Mouse (Mus musculus) C2C12 (cell line): ENCODE results near the gene Coa5. TPM values are rescaled to one million over a fixed set of nuclear protein-coding genes. Genes with fewer than 3 reads are reported as not detected.

Source experiments
- H3K27me3 ChIP-seq: one replicate; pipeline ENCODE4 v1.6.1; 2011; ENCODE audit not compliant: control insufficient read depth, insufficient read depth, insufficient read length
- H3K36me3 ChIP-seq: one replicate; pipeline ENCODE4 v1.6.1; 2011; ENCODE audit not compliant: control insufficient read depth, insufficient read depth
- H3K4me3 ChIP-seq: one replicate; pipeline ENCODE4 v1.5.1; 2011; ENCODE audit warnings: mild to moderate bottlenecking, control low read depth; ENCODE audit not compliant: poor library complexity, insufficient read depth, severe bottlenecking
- H3K79me2 ChIP-seq: one replicate; pipeline ENCODE4 v1.6.1; 2011; ENCODE audit not compliant: control insufficient read depth, insufficient read depth
- H3K79me3 ChIP-seq: one replicate; pipeline ENCODE4 v1.6.1; 2011; ENCODE audit warnings: low read depth, control low read depth
- H3ac ChIP-seq: one replicate; pipeline ENCODE3; 2011; ENCODE audit warnings: low read depth; ENCODE audit not compliant: control insufficient read depth, insufficient read length
- CEBPB ChIP-seq: IDR thresholded peaks from one replicate; pipeline ENCODE4 v1.6.1; 2011; ENCODE audit warnings: low read depth, mild to moderate bottlenecking, control low read depth, moderate library complexity
- CTCF ChIP-seq: IDR thresholded peaks from one replicate; pipeline ENCODE4 v1.5.1; 2011; ENCODE audit not compliant: control insufficient read depth, insufficient read depth, insufficient read length
- FOSL1 ChIP-seq: IDR thresholded peaks from one replicate; pipeline ENCODE4 v1.8.0; 2011; ENCODE audit warnings: mild to moderate bottlenecking, low read length; ENCODE audit not compliant: poor library complexity, insufficient read depth, severe bottlenecking
- MAX ChIP-seq: IDR thresholded peaks from one replicate; pipeline ENCODE4 v1.6.1; 2011; ENCODE audit warnings: mild to moderate bottlenecking, control low read depth
- MYOD1 ChIP-seq: IDR thresholded peaks from one replicate; pipeline ENCODE4 v1.6.1; 2011; ENCODE audit warnings: low read depth; ENCODE audit not compliant: control insufficient read depth, insufficient read length
- MYOG ChIP-seq: IDR thresholded peaks from one replicate; pipeline ENCODE4 v1.6.1; 2011; ENCODE audit not compliant: control insufficient read depth, insufficient read length; ENCODE audit errors: extremely low read depth
- USF1 ChIP-seq: IDR thresholded peaks from one replicate; pipeline ENCODE4 v1.6.1; 2011; ENCODE audit warnings: low read depth, mild to moderate bottlenecking, control low read depth, moderate library complexity
- polyA plus RNA-seq: library from polyadenylated mRNA; unstranded; fragments of >200 nt; fragmentation: generic; extraction: Trizol; gene quantifications from one replicate; pipeline ENCODE4 v1.2.1, GENCODE M21; 2012; ENCODE audit warnings: missing spikeins

Gene Coa5
- polyA plus RNA-seq, 1 experiment: 33.9 TPM

DNA sequence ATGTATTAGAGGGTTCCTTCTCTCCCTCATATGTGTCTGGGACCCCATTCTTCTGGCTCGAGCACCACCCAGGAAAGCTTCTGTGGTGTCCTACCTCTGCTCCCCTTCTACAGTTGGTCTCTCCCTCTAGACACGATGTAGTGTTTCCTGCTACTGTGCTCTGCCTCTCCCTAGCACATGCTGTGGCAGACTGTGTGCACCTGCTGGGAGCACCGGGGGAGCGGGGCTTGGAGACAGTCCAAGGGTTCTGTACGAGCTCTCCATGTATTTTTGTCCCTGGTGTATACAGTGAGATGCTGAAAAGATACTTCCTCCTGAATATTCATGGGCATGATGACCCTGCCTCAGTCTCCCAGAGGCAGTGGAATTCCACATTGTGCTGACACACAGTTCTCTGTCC lies 36.7 kb downstream of the Coa5 start:
- no peaks in the 10 kb centered on the region for H3K79me3 ChIP-seq
- no peaks in the 10 kb centered on the region for H3K79me2 ChIP-seq
- no peaks in the 10 kb centered on the region for H3K27me3 ChIP-seq
- no peak for TF ChIP-seq USF1
- no peak for TF ChIP-seq CEBPB
- TF ChIP-seq MAX: no peak
- no peak for TF ChIP-seq CTCF
- no peak for TF ChIP-seq MYOD1
- no peak for TF ChIP-seq MYOG
- TF ChIP-seq FOSL1: no peak
- no peak overlapping the region for H3ac ChIP-seq
- no peaks in the 10 kb centered on the region for H3K36me3 ChIP-seq
- H3K4me3 ChIP-seq: no peak overlapping the region

DNA sequence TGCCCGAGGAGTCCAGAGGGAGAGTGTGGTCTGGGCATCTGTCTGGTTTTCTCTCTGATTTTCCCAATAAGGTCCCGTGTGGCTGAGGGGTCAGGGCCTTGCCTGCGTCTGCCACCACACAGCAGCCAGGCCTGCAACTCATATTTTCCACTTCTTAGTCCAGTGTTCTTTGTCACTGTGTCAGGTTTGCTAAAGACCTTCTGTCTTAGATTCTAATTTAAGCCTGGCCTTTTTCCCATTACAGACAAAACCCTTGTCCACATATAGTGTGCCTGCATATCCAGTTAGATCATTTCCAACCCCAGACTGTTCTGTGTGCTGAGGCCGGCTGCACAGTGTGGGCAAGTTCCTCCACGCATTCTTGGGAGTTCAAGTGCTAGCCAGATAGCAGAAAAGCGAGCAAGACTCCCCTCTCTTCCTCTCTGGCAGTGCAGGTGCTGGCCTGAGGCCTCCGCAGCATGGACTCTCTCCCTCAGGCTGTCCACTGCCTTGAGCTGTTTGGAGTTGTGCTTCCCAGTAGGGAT lies 43.4 kb downstream of the Coa5 start:
- H3K27me3 ChIP-seq: no peaks in the 10 kb centered on the region
- H3K36me3 ChIP-seq: no peaks in the 10 kb centered on the region
- H3K4me3 ChIP-seq: no peak overlapping the region
- TF ChIP-seq MYOD1 (no peak), CEBPB (no peak), FOSL1 (no peak), MYOG (no peak), USF1 (no peak), CTCF (no peak), MAX (no peak)
- H3K79me3 ChIP-seq: no peaks in the 10 kb centered on the region
- H3K79me2 ChIP-seq: no peaks in the 10 kb centered on the region
- no peak overlapping the region for H3ac ChIP-seq

- no peaks in the 10 kb centered on the region for H3K79me2 ChIP-seq
- H3K27me3 ChIP-seq: no peaks in the 10 kb centered on the region
- H3K4me3 ChIP-seq: no peak overlapping the region
- no peak overlapping the region for H3ac ChIP-seq
- no peaks in the 10 kb centered on the region for H3K79me3 ChIP-seq
- TF ChIP-seq FOSL1 (no peak), MAX (no peak)
- no peaks in the 10 kb centered on the region for H3K36me3 ChIP-seq
These were observed 45.6 kb downstream of the Coa5 start for GRCm38 (mm10) chr1:37384304-37384703.

GRCm38 (mm10) chr1:37380913-37381312 lies 49.0 kb downstream of the Coa5 start:
- H3K79me2 ChIP-seq: no peaks in the 10 kb centered on the region
- no peaks in the 10 kb centered on the region for H3K27me3 ChIP-seq
- H3K4me3 ChIP-seq: no peak overlapping the region
- no peak overlapping the region for H3ac ChIP-seq
- TF ChIP-seq MYOD1: no peak
- no peak for TF ChIP-seq MYOG
- no peak for TF ChIP-seq CTCF
- TF ChIP-seq CEBPB: no peak
- TF ChIP-seq USF1: no peak
- TF ChIP-seq FOSL1: no peak
- no peak for TF ChIP-seq MAX
- no peaks in the 10 kb centered on the region for H3K36me3 ChIP-seq
- H3K79me3 ChIP-seq: no peaks in the 10 kb centered on the region

- Histone ChIP-seq H3K27me3 (no peaks in the 10 kb centered on the region), H3K79me2 (no peaks in the 10 kb centered on the region), H3K4me3 (no peak overlapping the region), H3K36me3 (no peaks in the 10 kb centered on the region), H3K79me3 (no peaks in the 10 kb centered on the region), H3ac (no peak overlapping the region)
- TF ChIP-seq CTCF (no peak), FOSL1 (no peak), MYOG (no peak), MAX (no peak), MYOD1 (no peak), CEBPB (no peak), USF1 (no peak)
These were observed 50.4 kb downstream of the Coa5 start for GRCm38 (mm10) chr1:37379536-37379935.

DNA sequence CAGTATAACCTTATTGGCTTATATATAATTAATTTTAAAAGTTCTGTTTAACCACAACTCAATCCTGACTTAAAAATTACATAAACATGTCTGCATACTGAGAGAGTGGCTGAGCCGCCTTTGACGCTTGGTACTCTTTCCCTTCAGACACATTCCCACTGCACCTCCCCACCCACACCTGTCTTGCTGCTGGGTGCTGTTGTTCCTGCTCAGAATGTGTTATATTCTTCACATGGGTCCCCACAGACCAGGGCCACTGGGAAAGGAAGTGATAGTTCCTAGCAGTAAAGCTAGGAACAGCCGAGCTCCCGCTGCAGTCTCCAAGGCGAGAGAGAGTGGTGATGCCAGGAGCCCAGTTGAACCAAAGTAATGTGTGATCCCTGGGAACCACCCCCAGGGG lies 51.8 kb downstream of the Coa5 start:
- H3K4me3 ChIP-seq: no peak overlapping the region
- H3K36me3 ChIP-seq: no peaks in the 10 kb centered on the region
- H3K27me3 ChIP-seq: no peaks in the 10 kb centered on the region
- no peaks in the 10 kb centered on the region for H3K79me2 ChIP-seq
- no peak overlapping the region for H3ac ChIP-seq
- no peaks in the 10 kb centered on the region for H3K79me3 ChIP-seq
- TF ChIP-seq MYOD1 (no peak), USF1 (no peak), CEBPB (no peak)

DNA sequence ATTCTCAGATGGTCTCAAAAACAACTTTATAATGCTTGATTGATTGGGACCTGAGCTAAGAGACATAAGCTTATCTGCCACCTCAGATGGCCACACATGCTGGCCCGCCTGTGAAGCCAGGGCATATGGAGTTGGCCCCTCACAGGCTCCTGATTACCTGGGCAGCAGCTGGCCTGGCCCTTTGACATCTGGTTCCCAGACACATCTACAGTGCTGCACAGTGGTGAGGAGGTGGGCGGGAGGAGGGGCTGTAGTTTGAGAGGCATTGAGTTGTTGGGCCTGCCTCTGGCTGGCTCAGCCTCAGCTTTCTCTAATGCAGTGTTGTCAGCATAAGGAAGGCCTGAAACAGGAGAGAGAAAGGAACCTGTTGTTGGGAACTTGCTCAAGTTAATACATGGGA lies 53.2 kb downstream of the Coa5 start:
- Histone ChIP-seq H3K27me3 (no peaks in the 10 kb centered on the region), H3K4me3 (no peak overlapping the region), H3K79me3 (no peaks in the 10 kb centered on the region), H3K79me2 (no peaks in the 10 kb centered on the region), H3K36me3 (no peaks in the 10 kb centered on the region), H3ac (no peak overlapping the region)
- TF ChIP-seq USF1 (no peak), MYOD1 (no peak), MAX (no peak), CEBPB (no peak), CTCF (no peak), MYOG (no peak), FOSL1 (no peak)
